Mouse (Mus musculus) thymus, postnatal 0 days (tissue): ENCODE results near the gene Gdpgp1. TPM values are rescaled to one million over a fixed set of nuclear protein-coding genes. Genes with fewer than 3 reads are reported as not detected.

Experiments used
- DNase-seq: peaks from one replicate; pipeline ENCODE4 v3.0.0-alpha.2; 2015; ENCODE audit warnings: low spot score
- polyA plus RNA-seq: library from polyadenylated mRNA; unstranded; fragments of >200 nt; fragmentation: Nextera tagmentation; extraction: Ambion mirVana; gene quantifications from 2 replicates; pipeline ENCODE4 v1.2.1, GENCODE M21; 2015

The Gdpgp1 gene
- polyA plus RNA-seq, 1 experiment from 2014 or later: 3.4 TPM

GRCm38 (mm10) chr7:80199286-80199685, 33.4 kb upstream of the Gdpgp1 start:
- DNase-seq: no peak

- no peak for DNase-seq
These were observed 32.6 kb upstream of the Gdpgp1 start for GRCm38 (mm10) chr7:80199851-80200587.

DNA sequence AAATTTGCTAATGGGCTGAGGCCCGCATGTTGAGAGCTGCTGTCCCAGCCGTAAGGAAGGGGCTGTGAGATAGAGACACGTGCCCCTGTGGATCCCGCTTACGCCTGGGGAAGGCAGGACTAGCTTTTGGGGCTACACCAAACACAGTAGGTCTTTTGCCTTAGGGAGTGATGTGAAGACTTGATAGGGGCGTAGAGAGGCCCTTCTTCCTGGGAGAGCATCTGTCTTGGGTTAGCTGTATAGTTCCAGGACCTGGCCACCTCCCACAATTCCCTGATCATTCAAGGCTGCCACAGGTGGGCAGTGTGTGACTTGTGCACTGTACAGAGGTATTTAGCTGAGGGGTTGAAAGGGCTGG, 32.1 kb upstream of the Gdpgp1 start:
- no peak for DNase-seq

DNA sequence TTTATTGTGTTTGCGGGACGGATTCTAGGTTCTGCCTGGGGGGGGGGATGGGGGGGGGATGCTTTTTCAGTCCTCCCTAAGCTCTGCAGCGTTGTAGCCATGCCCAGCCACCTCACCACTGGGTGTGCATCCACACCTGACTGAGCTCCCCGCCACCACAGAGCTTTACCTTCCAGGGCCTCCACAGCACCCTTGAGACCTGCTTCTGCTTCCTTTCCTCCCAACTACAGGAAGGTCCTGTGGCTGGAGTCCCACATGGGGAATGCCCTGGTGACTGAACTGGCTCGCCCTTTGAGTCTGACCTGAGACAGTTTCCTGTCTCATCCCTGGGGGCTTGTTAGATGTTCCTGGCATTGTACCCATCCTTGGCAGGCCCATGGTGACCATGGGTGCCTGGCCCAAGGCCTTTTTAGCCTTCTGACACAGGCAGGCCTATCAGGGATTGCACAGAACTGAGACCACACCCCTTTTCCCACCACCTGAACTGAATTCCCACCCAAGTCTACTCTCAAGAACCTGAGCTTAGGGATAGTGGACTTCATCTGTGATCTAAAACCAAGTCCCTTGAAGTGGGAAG, 31.6 kb upstream of the Gdpgp1 start:
- no peak for DNase-seq

DNA sequence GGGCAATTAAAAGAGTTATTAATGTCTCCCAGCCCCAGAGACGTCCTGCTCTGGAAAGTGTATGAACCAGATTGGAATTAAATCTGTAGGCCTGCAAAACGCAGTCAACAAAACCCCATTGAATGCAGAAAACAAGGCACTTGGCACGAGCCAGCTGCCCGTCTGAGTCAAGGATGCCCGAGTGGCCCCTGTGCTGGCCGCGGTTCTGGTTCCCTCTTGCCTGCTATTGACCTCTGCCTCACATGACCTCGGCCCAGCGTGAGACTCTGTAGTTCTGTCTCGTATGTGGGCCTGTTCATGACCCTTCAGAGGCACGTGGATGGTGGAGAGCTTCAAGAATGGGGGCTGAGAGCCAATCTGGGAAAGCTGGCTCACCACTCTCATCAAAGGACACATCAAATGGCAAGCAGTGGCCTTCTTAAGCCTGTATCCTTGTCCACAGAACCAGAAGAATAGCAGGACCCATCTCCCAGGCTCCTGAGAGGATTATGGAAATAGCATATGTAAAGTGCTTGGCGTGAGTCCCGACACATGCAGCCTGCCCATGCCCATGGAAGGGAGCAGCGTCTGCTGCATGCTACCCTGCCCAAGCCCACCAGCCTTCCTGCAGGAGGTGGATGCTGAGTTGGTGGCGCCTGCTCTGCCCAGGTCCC, 30.7 kb upstream of the Gdpgp1 start:
- no peak for DNase-seq

GRCm38 (mm10) chr7:80202961-80203360, 29.7 kb upstream of the Gdpgp1 start:
- DNase-seq: no peak

- DNase-seq: no peak
These were observed 29.0 kb upstream of the Gdpgp1 start for GRCm38 (mm10) chr7:80203638-80204096.

- DNase-seq: peak; percentile 40
These were observed 28.3 kb upstream of the Gdpgp1 start for GRCm38 (mm10) chr7:80204362-80204761.

- peak; percentile 67 for DNase-seq
These were observed 27.7 kb upstream of the Gdpgp1 start for GRCm38 (mm10) chr7:80204961-80205360.

GRCm38 (mm10) chr7:80205705-80206589, 26.7 kb upstream of the Gdpgp1 start:
- no peak for DNase-seq

DNA sequence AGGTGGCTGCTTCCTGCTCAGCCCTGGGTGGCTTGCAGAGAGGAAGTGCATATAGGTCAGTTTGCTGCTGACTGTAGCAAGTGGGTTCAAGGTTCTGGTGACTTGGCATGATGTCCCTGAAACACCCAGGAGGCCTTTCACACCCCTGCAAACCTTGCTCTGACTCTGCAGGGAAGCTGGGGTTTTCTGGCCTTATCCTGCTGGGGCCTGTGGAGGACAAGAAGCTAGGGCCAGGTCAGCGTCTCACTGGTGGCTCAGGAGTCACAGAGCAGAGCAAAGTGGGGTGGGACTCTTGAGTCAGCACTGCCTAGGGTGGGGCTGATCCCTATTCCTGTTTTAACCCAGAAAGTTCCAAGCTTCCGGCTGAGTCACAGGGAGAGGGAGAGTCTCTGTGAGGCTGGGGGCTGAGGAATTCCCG, 25.3 kb upstream of the Gdpgp1 start:
- DNase-seq: no peak

GRCm38 (mm10) chr7:80208026-80208642, 24.5 kb upstream of the Gdpgp1 start:
- DNase-seq: no peak

DNA sequence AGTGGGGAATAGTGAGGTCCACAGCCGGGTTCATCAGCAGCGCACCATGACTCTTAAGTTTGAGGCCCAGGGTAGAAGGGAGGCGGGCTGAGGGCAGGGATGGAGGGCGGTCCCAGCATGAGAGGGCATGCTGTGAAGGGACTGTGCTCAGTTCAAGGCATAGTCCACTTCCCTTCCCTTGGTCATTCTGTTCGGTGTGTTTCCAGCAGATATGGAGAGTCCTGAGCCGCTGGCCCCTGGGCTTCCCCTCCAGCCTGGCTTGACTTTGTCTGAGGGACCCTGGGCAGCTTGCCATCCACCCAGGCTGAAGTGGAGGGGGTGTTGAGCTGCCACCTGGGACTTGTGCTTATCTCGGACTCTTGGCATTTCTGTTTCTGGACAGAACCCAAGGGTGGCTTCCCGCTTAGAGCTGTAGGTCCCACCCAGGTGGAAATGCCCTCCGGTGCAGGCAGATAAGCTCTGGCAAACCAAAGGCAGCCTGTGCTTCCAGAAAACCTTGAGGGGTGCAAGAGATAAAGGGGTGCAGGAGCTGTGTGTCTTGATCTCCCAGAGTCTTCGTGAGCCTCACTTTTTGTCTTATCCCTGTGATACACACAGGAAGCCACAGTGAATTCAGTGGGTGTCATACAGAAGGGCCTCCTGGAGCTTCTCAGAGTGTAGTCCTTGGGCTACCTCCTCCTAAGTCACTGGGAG, 23.8 kb upstream of the Gdpgp1 start:
- no peak for DNase-seq

DNA sequence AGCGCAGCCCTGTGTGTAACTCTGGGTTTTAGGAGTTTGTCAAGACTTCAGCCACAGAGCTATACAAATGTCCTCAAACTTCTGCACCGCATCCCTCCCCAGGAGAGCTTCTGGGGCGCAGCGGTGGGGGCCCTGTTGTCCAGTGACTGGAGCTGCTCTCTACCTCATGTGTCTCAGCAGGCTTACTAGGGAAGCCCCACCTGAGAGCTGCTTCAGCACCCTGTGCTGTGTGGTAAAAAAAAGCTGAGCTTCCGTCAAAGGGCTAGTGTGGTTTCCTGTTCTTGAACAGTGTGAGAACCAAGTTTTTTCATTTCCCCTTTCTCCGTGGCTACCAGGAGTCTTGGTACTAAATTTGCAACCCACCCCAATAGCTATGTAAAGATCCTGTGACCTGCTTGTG, 23.0 kb upstream of the Gdpgp1 start:
- peak; percentile 85 for DNase-seq

DNA sequence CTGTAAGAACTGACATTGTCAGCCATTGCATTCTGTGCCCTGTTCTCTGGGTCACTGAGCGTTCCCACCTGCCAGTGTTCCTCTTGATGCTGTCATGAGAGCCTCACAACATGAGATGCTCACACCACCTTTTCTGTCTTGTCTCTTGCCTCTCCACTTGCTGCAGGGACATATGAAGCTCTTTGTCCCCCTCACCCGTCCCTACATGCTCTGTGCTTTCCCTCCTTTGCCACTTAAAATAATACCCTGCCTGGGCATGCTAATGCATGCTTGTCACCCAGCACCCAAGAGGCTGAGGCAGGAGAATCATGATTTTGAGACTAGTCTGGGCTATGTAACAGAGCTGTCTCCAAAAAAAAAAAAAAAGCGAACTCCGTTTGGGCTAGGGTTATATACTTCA, 21.7 kb upstream of the Gdpgp1 start:
- DNase-seq: no peak

- no peak for DNase-seq
These were observed 19.1 kb upstream of the Gdpgp1 start for GRCm38 (mm10) chr7:80213604-80214003.

DNA sequence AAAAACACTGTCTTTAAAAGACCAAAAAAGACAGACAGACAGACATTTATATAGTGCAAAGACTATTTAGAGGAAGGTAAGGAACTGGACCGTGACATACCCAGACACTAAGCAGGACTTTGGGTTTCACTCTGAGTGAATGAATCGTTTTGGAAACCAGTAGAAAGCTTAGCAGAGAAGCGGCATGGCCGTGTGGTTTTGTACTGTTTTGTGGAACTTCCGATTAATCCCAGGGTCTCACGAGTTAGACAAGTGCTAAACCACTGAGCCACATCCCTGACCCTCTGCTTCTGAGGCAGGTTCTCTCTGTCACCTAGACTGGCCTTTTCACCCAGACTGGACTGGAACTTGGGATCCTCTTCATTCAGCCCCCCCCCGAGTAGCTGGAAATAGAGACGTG, 18.2 kb upstream of the Gdpgp1 start:
- DNase-seq: no peak

GRCm38 (mm10) chr7:80215398-80215797, 17.3 kb upstream of the Gdpgp1 start:
- peak; percentile 88 for DNase-seq

- no peak for DNase-seq
These were observed 16.1 kb upstream of the Gdpgp1 start for GRCm38 (mm10) chr7:80216566-80216965.

GRCm38 (mm10) chr7:80218666-80219065, 14.0 kb upstream of the Gdpgp1 start:
- no peak for DNase-seq
